Mouse (Mus musculus) ES-E14 (cell line): Measurements from ENCODE around the gene Morn5. TPM values are rescaled to one million over a fixed set of nuclear protein-coding genes. Genes with fewer than 3 reads are reported as not detected.

Experiments used
- DNase-seq: peaks from one replicate; pipeline ENCODE4 v3.0.0-alpha.2; 2013; ENCODE audit warnings: low read depth, low spot score
- H3K27ac ChIP-seq: 2 replicates; pipeline ENCODE4 v1.5.1; 2012; ENCODE audit warnings: low read depth, mild to moderate bottlenecking, low read length, moderate library complexity, mixed read lengths; ENCODE audit not compliant: poor library complexity, insufficient read depth, severe bottlenecking
- H3K36me3 ChIP-seq: 2 replicates; pipeline ENCODE4 v1.6.1; 2012; ENCODE audit warnings: mild to moderate bottlenecking, low read length, moderate library complexity, mixed read lengths; ENCODE audit not compliant: control insufficient read depth, poor library complexity, insufficient read depth, severe bottlenecking
- H3K4me1 ChIP-seq, 2 experiments: fragments of 150-350 bp in 1 of 2; sonication (generic) in 1 of 2; 2 replicates each; pipeline ENCODE4 v1.6.1; 2012; ENCODE audit warnings: low read length in 2 of 2, mild to moderate bottlenecking in 1 of 2, mixed read lengths in 1 of 2; ENCODE audit not compliant: control insufficient read depth in 2 of 2, insufficient read depth in 2 of 2, poor library complexity in 1 of 2
- H3K4me3 ChIP-seq, 2 experiments: fragments of 150-350 bp in 1 of 2; sonication (generic) in 1 of 2; 2 replicates each; pipeline ENCODE4 v1.5.1; 2012; ENCODE audit warnings: low read length in 2 of 2, low read depth in 1 of 2, mild to moderate bottlenecking in 1 of 2, mixed read lengths in 1 of 2; ENCODE audit not compliant: insufficient read depth in 1 of 2, poor library complexity in 1 of 2, severe bottlenecking in 1 of 2
- H3K9ac ChIP-seq: 2 replicates; pipeline ENCODE4 v1.6.1; 2012; ENCODE audit warnings: low read depth, mild to moderate bottlenecking, low read length, mixed read lengths; ENCODE audit not compliant: poor library complexity, insufficient read depth, severe bottlenecking
- H3K9me3 ChIP-seq: fragments of 150-350 bp; sonication (generic); 2 replicates; pipeline ENCODE4 v1.6.1; 2012; ENCODE audit warnings: low read depth, mild to moderate bottlenecking, low read length; ENCODE audit not compliant: control insufficient read depth, insufficient read depth
- CHD2 ChIP-seq: IDR thresholded peaks from 2 replicates; pipeline ENCODE4 v1.6.1; 2014; ENCODE audit warnings: mild to moderate bottlenecking, low read depth, low read length, inconsistent platforms
- HCFC1 ChIP-seq: IDR thresholded peaks from 2 replicates; pipeline ENCODE4 v1.6.1; 2012; ENCODE audit warnings: low read length, inconsistent platforms, borderline replicate concordance; ENCODE audit not compliant: insufficient read depth
- MAFK ChIP-seq: IDR thresholded peaks from 2 replicates; pipeline ENCODE4 v1.6.1; 2014; ENCODE audit warnings: mild to moderate bottlenecking, low read depth, low read length, inconsistent platforms; ENCODE audit not compliant: insufficient read depth
- ZC3H11A ChIP-seq: IDR thresholded peaks from 2 replicates; pipeline ENCODE4 v1.6.1; 2012; ENCODE audit warnings: low read depth, mild to moderate bottlenecking, inconsistent platforms, low read length, borderline replicate concordance
- ZNF384 ChIP-seq: IDR thresholded peaks from 2 replicates; pipeline ENCODE4 v1.6.1; 2012; ENCODE audit warnings: low read depth, low read length, inconsistent platforms
- in situ Hi-C, 2 experiments: fragments of 600-800 bp; cut with MboI; formaldehyde crosslinking; loops; one replicate each; pipeline ENCODE4 v1.15.1; 2025; ENCODE audit warnings: low sequenced_read_pairs in 2 of 2, inconsistent platforms in 1 of 2; ENCODE audit not compliant: unreplicated experiment in 2 of 2
- total RNA-seq: library from RNA; depleted of rRNA; stranded (reverse); fragments of 300-350 nt; gene quantifications from 2 replicates; pipeline ENCODE4 v1.2.3, GENCODE M21; 2012

Morn5 gene
- total RNA-seq, 1 experiment: not detected

- H3K4me3 ChIP-seq: no peak overlapping the region
- no peak overlapping the region for H3K27ac ChIP-seq
- no peaks in the 10 kb centered on the region for H3K9me3 ChIP-seq
- no peak for DNase-seq
- in situ Hi-C loops: no loop called here
- no peak for TF ChIP-seq HCFC1
- TF ChIP-seq CHD2: no peak
- no peak for TF ChIP-seq ZNF384
- TF ChIP-seq ZC3H11A: no peak
- no peak for TF ChIP-seq MAFK
- H3K36me3 ChIP-seq: no peaks in the 10 kb centered on the region
- H3K9ac ChIP-seq: no peak overlapping the region
- 0 out of 4 replicates have a peak, but pooled peaks cover 0 to under 1% of the 10 kb centered on the region in 2 experiments for H3K4me1 ChIP-seq
Measured at GRCm38 (mm10) chr2:36053249-36053648, 4.0 kb downstream of the Morn5 start.

- no peak for DNase-seq
- H3K27ac ChIP-seq: no peak overlapping the region
- TF ChIP-seq HCFC1 (no peak), CHD2 (no peak), ZNF384 (no peak), ZC3H11A (no peak), MAFK (no peak)
- no peak overlapping the region for H3K9ac ChIP-seq
- no peaks in the 10 kb centered on the region for H3K9me3 ChIP-seq
- H3K4me3 ChIP-seq: no peak overlapping the region
- in situ Hi-C loops: no loop called here
- no peaks in the 10 kb centered on the region for H3K36me3 ChIP-seq
- no peaks in the 10 kb centered on the region for H3K4me1 ChIP-seq
Measured at GRCm38 (mm10) chr2:36056248-36056647, 7.0 kb downstream of the Morn5 start.

- H3K36me3 ChIP-seq: no peaks in the 10 kb centered on the region
- no peak overlapping the region for H3K27ac ChIP-seq
- no peak for DNase-seq
- no peak overlapping the region for H3K9ac ChIP-seq
- TF ChIP-seq CHD2: no peak
- TF ChIP-seq HCFC1: no peak
- no peak for TF ChIP-seq ZC3H11A
- TF ChIP-seq MAFK: no peak
- no peak for TF ChIP-seq ZNF384
- H3K4me1 ChIP-seq: no peaks in the 10 kb centered on the region
- H3K4me3 ChIP-seq: no peak overlapping the region
- in situ Hi-C loops: no loop called here
- no peaks in the 10 kb centered on the region for H3K9me3 ChIP-seq
Measured at GRCm38 (mm10) chr2:36061409-36061808, 12.2 kb downstream of the Morn5 start.

GRCm38 (mm10) chr2:36067132-36067531 lies 17.9 kb downstream of the Morn5 start:
- Histone ChIP-seq H3K4me1 (no peaks in the 10 kb centered on the region), H3K36me3 (no peaks in the 10 kb centered on the region), H3K27ac (no peak overlapping the region), H3K9ac (no peak overlapping the region), H3K4me3 (no peak overlapping the region), H3K9me3 (no peaks in the 10 kb centered on the region)
- DNase-seq: no peak
- TF ChIP-seq MAFK: no peak
- TF ChIP-seq ZNF384: no peak
- TF ChIP-seq ZC3H11A: no peak
- no peak for TF ChIP-seq HCFC1
- TF ChIP-seq CHD2: no peak
- in situ Hi-C loops: no loop called here
